Mouse (Mus musculus) CD4-positive helper T cell, adult 2 months (primary cell): ENCODE data around the gene Eif3l.

Experiments
- DNase-seq: peaks from one replicate; pipeline ENCODE4 v3.0.0-alpha.2; 2012; ENCODE audit warnings: low read depth, missing footprints, low spot score

The Eif3l gene

DNA sequence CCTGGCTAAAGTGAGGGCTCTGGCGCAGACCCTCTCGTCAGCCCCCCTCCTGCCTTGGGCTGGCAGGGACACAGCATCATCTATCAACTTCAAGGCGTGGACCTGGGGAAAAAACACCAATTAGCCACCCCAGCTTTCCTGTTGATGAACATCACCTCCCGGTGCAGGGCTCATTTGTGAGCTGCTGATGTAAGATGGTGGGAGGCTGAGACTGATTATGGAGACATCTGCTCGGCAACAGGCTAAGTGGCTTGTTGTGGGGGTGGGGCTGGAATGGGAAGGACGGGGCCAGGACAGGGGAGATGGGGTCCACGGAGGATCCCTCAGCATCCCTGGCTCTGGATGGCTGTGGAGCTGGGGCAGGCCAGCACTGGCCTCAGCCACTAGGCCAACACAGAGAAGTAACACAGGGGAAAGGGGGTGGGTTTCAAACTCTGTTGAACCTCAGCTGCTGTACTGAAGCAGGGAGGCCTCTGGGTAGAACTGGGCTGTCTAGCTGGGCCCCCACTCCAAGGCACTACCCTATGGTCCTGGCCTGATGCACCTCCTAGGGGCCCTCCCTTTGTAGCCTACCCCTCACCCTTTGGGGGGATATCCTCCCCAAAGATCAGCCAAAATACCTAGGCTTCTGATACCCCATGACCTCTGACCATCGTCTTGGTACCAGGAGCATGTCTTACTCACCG is 24.7 kb upstream of the Eif3l start:
- no peak for DNase-seq

DNA sequence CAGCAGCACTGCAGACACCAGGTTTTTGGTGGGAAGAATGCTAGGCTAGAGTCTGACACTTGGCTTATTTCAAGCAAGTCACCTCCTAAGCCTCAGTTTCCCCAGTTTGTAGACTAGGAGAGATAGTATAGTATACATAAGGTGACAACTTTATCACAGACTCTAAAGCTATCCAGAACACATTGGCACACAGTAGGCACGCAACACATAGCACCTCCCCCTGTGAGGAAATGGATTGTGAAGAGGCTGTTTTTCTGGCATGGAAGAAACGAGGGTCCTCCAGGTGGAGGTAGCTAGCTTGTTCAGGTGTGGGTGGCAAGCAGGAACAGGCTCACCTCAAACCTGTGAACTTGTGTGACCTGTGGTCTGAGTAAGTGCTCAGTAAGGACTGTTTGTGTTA is 24.0 kb upstream of the Eif3l start:
- no peak for DNase-seq

DNA sequence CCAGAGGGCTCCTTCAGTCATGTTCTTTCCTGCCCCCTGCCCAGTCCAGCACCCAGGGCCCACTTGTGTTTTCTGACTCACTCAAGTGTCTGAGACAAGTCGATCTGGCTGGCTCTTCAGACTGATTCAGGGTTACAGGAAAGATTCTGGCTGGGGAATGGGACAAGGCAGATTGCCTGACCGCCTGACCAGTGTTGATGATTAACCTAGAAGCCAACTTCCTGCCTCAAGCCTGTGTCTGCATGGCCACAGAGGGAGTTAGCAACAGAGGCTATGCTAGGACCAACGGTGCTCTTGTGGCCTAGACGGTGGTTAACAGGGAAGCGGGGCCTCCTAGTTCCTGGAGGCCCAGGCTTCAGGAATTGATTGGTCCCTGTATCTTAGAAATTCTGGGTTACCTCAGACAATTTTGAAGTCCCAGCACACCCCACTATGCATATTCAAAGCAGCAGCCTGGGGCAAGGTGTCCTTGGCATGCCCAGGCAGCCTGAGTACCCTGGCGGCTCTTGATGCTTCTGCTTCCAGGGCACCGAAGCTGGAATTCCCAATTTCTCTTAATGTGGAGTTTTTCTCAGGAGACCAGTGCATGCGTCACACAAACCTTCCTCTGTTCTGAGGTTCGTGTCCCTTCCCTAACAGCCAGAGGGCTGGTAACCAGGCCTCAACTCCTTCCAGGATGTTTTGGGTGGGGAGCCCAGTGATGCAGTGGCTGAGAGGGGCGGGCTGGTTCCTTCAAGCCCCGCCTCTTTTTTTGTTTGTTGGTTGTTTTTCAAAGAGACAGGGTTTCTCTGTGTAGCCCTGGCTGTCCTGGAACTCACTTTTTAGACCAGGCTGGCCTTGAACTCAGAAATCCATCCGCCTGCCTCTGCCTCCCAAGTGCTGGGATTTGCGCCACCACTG is 23.3 kb upstream of the Eif3l start:
- no peak for DNase-seq

DNA sequence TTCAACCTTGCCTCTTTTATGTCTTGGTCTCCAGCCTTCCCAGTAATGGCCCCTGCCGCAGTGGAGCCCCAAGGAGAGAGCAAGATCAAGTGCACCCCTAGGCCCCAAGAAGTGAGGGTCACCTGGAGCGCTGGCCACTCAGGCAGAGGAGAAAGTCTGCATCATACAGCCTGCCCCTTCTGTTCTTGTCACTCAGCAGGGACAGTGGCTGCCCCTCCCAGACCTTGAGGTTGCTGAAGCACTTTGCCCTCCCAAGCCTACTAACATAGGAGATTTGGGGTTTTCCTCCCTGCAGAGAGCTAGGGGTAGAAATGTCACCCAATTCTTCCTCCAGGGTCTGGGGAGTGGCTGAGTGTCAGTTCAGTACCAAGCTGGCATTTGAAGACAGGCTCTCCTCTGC is 22.6 kb upstream of the Eif3l start:
- no peak for DNase-seq

DNA sequence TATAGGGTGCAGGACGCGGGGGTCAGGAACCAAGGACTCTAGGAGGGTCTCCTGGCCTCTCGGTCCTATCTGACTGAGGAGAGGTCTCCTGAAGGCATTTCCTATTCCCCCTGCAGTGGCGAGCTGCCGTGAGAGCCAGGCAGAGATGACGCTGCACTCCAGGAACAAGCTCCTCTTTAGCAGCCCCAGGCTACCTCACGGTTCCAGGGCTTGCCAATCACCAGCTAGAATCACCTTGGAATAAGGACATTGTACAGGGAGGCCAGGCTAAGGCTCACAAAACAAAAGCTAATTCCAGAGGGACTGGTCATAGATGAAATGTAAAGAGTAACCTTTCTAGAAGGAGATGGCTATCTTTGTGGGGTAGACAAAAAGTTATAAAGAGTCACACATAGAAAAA is 18.4 kb upstream of the Eif3l start:
- DNase-seq: no peak

DNA sequence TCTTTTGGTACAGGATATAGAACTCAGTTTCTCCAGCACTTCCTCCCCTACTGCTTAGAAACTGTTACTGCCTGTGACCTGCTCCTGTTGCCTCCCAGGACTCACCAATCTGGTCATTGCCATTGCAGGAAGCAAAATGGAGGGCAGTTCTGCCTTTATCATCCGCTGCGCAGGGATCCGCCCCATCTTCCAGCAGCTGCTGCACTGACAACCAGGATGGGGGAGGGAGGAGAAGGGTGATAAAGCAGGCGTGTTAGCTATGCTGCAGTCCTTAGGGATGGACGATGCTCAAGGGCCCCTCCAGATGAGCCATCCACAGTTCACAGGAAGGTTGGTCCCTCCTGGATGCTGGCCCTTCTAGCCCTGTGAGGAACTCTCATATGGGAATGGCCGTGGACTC is 17.1 kb upstream of the Eif3l start:
- no peak for DNase-seq

DNA sequence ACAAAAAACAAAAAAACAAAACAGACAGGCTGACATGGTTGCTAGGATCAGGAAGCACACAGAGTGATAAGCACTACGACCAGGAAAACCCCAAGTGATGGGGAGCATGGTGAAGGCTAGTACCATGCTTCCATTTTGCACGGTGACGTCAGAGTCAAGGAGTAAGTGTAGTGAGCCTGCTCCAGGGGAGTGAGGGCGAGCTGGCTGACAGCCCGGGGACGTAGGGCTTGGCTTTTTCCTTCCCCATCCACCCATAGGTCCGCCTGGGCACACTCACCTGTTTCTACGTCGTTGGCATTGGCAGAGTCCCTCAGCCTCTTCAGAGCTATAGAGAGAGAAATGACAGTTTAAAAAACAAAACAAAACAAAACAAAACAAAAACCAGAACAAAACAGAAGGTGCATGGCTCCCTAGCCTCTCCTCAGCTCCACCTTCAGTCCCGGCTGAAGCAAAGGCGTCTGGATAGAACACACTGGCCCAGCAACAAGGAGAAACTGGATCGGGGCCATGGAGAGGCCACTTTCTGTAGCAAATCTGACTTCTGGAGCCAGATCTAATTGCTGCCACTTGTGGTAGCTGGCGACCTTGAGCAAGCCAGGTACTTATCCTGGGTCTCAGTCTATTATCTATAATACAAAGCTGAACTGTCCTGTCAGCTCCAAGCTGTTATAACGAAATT is 14.0 kb upstream of the Eif3l start:
- DNase-seq: no peak

DNA sequence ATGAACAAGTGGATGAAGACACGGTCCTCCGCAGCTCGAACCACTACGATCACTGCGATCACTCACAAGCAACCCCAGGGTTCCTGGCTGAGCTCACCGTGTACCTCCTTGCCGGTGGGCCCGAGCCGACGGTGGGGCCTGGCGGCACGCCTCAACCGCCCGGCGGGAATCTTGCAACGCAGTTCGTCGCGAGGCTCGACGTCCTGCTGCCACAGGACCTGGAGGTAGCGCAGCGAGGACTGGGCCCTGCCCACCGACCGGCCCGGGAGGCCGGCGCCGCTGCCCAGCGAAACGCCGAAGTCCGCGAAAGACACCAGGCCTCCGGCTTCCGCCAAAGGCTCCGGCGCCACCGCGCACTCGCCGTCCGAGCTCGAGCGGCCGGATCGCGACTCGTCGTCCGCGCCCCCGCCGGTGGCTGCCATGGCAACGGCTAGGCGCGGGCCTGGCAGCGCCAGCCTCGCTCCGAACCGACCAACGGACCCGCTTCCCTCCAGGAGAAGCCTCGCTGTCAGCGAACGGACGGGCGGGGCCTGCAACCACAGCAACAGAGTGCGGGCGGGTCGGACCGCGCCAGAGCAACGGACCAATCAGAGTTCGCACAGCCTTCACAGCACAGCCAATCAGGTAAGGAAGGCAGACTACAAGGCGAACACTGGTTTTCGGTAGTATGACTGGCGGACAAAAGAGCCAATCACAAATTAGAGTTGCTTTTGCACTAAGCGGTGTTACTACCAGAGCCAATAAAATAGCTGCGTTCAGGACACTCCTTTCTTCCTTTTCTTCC is 12.4 kb upstream of the Eif3l start, which contains the start of gene Ankrd54:
Ankrd54 (minus strand) TSS at position 518 of the 784 bp plus-strand sequence.
- DNase-seq: peak; percentile 100

DNA sequence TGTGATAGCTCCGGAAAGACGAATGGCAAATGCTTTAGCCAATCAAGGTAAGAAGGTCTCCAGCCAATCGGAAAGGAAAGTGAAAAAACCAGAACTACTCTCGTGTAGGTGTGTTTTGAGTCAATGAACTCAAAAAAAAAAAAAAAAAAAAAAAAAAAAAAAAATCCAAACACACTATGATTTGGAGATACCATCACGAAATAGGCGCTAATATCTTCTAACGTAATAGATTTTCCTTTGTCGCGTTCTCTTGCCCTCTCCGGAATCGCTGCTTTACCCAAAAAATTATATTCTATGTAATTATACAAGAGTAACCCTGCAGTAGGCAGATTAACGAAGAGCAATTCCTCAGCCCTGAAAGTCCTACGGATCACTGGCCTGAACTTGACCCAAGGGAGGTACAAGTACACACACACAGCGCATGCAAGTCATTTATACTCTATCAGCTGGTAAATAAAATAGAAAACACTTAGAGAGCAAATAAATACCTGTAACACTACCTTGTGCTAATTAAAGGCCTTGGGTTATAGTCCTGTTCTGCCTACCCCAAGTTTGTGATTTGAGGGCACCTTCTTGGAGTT is 11.7 kb upstream of the Eif3l start:
- peak; percentile 16 for DNase-seq

DNA sequence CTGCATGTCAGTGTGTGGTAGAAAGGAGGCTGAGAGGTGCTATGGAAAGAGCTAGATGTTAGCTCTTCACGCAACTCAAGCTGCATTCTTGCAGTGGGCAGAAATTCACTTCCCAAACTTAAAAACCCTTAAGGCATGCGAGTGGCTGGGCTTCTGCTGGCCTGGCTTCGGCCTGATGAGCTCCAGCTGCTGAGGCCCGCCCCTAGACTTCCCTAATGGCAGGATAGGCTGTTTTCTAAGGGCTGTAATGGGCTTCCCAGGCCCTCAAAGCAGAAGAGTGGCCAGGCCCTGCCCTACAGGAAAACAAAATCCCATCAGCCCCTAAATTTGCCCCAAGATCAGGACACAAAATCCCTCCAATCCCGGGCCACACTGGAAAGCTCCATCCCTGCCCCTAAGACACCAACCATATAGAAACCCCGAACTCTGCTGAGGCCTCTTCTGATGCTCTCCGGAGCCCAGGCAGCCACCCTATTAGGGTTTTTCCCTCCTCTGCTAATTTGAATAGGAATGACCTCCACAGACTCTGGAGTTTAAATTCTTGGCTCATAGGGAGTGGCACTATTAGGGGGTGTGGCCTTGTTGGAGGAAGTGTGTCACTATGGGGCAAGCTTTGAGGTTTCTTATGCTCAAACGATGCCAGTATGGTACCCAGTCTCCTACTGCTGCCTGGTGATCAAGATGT is 9.8 kb upstream of the Eif3l start:
- no peak for DNase-seq

DNA sequence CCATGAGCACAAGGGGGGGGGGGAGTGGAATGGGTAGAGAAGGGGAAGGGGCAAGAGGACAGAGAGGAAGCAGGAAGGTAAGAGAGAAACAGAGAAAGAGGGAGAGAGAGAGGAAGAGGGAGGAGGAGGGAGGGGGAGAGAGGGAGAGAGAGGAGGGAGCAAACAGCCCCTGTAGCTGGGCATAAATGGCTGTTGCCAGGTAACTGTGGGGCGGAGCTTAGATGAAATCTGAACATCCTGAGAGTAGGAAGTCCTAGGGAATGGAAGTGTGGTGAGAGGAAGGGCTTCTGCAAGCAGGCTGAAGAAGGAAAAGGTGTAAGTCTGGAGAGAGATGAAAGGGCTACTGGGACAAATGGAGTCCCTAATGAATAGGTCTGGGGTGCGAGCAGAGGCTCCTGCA is 8.7 kb upstream of the Eif3l start:
- DNase-seq: no peak

DNA sequence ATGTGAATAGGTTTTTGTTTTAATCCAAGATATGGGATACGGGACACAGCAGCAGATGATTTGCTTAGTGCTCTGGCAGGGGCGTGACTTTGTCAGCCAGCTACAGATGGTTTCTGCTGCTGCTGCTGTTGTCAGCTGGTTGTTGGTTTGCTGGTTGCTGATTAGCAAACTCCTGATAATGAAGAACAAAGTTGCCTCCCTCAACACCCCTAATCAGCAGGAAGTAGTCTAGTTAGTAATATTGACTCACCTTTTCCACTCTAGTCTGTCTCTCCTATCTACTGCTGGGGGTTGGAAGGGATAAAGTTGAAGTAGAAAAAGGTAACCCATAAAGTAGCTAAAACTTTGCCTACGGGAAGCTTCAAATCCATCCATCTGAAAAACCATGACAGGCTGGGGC is 7.3 kb upstream of the Eif3l start:
- peak; percentile 50 for DNase-seq

DNA sequence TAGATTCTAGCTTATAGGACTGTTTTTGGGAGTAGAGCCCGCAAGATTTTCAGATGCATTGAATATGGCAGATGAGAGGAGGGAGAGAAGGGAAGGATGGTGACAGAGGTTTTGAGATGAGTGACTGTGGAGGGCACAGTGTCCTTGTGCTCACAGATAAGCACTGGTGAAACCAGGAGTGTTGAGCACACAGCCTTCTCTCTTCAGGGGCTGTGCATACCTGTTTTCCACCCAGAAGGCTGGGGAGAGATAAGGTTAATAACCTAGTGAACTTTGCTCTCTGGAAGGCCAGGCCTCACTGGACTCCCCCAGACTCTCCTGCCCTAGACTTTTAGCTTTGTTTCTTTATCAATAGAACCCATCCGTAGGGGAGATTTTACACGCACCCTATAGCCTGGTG is 6.6 kb upstream of the Eif3l start:
- no peak for DNase-seq

DNA sequence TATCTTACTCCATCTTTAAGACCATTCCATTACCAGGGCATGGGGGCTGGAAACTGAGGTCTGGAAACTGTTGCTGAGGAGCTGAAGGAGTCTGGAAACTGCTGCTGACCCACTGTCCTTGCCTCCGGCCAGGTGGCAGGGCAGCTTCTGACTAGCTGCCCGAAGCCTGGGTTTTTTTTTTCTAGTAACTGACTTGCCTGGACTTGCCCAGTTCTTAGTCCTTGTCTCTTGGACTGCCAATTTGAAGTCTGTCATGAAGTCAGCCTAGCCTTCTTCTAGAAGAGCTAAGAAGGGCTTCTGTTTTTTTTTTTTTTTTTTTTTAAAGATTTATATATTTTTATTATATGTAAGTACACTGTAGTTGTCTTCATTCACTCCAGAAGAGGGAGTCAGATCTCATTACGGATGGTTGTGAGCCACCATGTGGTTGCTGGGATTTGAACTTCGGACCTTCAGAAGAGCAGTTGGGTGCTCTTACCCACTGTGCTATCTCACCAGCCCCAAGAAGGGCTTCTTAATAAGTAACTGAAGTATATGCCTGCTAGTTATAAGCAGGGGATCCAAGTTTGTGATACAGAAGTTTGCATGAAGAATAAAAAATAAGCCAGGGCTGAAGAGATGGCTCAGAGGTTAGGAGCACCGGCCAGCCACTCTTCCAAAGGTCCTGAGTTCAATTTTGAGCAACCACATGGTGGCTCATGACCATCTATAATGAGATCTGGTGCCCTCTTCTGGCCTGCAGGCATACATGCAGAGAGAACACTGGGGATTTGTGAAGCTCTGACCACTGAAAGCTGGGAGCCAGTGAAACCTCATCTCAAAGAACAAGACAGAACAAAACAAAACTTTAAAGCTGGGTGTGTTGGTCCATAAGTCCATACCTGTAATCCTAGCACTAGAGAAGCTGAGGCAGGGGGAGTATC is 3.6 kb upstream of the Eif3l start:
- peak; percentile 58 for DNase-seq

DNA sequence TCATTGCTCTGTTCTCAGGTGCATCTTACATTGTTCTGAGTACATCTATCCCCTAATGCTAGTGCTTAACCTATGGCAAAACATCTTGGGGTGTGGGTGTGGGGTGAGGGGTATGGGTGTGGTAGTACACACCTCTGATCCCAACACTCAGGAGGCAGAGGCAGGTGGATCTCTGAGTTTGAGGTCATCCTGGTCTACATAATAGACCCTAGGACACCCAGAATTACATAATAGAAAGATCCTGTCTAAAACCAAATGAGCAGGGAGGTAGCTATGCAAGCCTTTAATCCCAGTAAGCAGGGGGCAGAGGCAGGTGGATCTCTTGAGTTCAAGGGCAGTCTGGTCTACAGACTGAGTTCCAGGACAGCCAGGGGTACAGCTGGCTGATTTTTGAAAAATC is 1.2 kb upstream of the Eif3l start:
- DNase-seq: no peak

DNA sequence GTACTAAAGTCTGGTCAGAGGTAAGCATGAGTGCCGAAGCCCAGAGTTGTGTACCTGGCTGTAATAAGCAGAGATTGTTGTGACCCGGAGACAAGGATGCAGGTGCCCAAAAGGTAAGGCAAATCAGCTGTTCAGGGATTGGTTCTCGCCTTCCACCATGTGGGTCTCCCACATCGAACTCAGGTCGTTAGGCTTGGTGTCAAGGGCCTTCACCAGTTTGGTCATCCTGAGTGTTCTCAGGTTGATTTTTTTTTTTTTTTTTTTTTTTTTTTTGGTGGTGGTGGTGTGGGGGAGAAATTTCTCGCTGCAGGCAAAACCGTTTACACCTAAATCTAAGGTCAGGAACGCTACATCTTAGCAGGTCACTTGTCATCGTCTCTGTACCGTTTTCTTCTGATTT is 533 bp upstream of the Eif3l start:
- DNase-seq: no peak

DNA sequence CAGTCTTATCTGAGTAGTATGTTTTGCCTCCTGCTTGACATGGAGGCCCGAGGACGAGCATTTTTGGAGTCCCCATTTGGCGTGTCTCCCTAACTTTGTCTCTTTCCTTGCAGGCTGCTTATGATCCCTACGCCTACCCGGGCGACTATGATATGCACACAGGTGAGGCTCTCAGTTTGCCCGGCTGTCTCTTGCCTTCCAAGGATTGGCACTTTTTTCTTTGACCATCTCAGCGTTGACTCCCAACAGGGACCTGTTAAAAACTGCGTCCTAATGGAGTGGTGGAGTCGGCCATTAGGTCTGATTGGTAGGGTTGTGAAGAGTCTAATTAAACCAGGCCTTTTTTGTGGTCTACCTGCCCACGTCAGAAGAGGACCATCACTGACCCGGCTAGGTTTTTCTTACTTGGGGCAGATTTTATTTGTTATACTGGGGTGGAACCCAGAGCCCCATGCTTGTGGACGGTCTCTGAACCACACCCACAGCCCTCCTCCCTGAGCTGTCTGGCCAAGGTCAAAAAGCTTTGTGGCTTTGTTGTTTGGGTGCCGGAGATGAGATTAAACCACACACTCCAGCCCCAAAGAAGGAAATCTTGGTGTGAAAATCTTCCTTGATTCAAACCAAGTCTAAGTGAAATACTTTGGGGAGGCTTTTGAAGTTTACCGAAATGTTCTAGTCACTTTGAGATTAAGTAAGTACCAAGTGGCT is 833 bp downstream of the Eif3l start:
- no peak for DNase-seq

DNA sequence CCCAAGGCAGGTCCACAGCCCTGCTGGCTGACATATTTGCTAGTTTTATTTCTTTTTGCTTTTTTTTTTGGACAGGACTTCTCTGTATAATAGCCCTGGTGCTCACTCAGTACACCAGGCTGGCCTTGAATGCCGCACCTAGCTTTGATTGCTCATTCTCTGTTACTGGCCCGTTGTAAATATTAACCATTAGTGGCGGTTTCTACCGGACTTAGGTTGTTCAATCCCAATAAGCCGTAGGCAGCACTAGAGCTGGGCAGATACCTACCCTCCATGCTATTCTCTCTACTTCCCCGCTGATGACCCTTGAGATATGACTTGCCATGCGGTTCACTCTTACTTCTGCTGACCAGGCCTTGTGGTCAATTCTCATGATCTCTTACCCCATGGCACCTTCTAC is 4.6 kb downstream of the Eif3l start:
- DNase-seq: no peak

DNA sequence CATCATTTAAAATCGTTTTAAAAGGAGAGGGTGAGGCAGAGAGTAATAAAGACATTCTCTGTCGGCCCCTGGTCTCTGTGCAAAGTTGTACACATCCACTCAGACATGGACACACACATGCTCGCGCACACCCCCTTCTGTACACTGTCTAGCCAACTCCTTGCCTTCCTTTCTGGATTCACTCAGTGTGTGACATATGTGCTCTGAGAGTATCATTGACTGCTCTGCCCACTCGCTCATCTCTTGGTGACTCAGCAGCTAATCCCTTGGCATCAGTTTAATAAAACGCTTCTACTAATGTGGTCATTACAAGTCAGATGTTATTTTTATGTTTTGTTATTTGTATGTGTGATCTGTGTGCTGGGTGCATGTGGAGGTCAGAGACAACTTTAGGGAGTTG is 17.3 kb downstream of the Eif3l start:
- DNase-seq: no peak
